Mouse (Mus musculus): Measurements from ENCODE around the gene Katnb1. TPM values are rescaled to one million over a fixed set of nuclear protein-coding genes. Genes with fewer than 3 reads are reported as not detected.
A peak's percentile ranks its signal among the peaks of the same experiment; 100 is the strongest.

Gene Katnb1
- polyA plus RNA-seq, 1 experiment: 17.7 TPM

- 85% methylated on average over 10 of the region's 10 CpGs for WGBS
These were observed 3.9 kb downstream of the Katnb1 start for GRCm38 (mm10) chr8:95084744-95085431.

DNA sequence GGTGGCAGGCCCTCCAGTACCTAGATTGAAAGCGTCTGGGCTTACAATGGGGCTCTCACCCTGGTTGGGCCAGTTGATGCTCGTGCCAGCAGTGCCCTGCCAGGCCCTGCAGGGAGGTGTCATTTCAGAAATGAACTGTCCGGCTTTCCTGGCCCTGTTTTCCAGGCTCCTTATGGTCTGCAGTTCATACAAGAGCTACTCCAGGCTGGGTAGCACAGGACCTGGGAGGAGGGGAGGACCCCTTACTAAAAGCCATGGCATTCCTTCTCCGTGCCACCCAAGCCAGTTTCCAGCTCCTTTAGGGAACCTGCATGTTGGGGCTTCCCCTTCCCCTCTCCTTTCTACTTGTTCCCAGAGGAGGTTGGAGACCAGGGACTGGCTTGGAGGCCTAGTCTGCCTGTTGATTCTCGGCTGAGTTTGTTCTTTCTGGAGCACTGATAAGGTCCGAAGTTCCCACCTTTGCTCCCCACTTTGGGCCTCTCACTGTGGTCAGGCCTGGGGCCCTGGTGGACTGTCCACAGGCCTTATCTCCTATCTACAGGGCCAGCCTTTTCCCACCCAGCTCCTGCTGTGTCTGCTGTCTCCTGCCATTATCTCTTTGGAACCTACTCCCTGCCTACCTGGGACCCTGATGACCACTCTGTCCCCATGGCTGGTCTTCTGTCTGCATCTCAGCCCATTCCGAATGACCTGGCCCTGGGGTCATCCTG lies 4.6 kb downstream of the Katnb1 start:
- Histone ChIP-seq H3K4me1 (ENCODE audit: control insufficient read depth, insufficient read depth, insufficient read length, low read length) (0 out of 2 replicates have a peak, but pooled peaks cover 2% of the 10 kb centered on the region), H3K36me3 (ENCODE audit: control insufficient read depth, insufficient read depth, low read length) (0 out of 2 replicates have a peak, but pooled peaks cover 2% of the 10 kb centered on the region), H3K4me3 (ENCODE audit: low read depth, low read length) (no peak overlapping the region), H3K27me3 (ENCODE audit: control insufficient read depth, insufficient read depth, low read length) (no peaks in the 10 kb centered on the region), H3K27ac (ENCODE audit: insufficient read depth, low read depth, low read length) (no peak overlapping the region)
- WGBS: 70% methylated on average over 7 of the region's 7 CpGs
- TF ChIP-seq CTCF (IDR thresholded peaks at IDR 0.05; ENCODE audit: extremely low read depth, insufficient read length, insufficient replicate concordance, low read depth, low read length): no peak

More at GRCm38 (mm10) chr8:95084744-95085431, 3.9 kb downstream of the Katnb1 start:
- no peak overlapping the region for H3K27ac ChIP-seq (ENCODE audit: insufficient read depth, low read depth, low read length)
- 0 out of 2 replicates have a peak, but pooled peaks cover 2% of the 10 kb centered on the region for H3K36me3 ChIP-seq (ENCODE audit: control insufficient read depth, insufficient read depth, low read length)
- TF ChIP-seq POLR2A (IDR thresholded peaks at IDR 0.05; ENCODE audit: low read depth, low read length) (no peak), CTCF (IDR thresholded peaks at IDR 0.05; ENCODE audit: extremely low read depth, insufficient read length, insufficient replicate concordance, low read depth, low read length) (no peak)
- no peaks in the 10 kb centered on the region for H3K27me3 ChIP-seq (ENCODE audit: control insufficient read depth, insufficient read depth, low read length)
- 0 out of 2 replicates have a peak, but pooled peaks cover 2% of the 10 kb centered on the region for H3K4me1 ChIP-seq (ENCODE audit: control insufficient read depth, insufficient read depth, insufficient read length, low read length)
- H3K4me3 ChIP-seq (ENCODE audit: low read depth, low read length): no peak overlapping the region

GRCm38 (mm10) chr8:95093574-95093973 lies 12.6 kb downstream of the Katnb1 start:
- Histone ChIP-seq H3K4me3 (ENCODE audit: low read depth, low read length) (no peak overlapping the region), H3K4me1 (ENCODE audit: control insufficient read depth, insufficient read depth, insufficient read length, low read length) (no peaks in the 10 kb centered on the region), H3K27ac (ENCODE audit: insufficient read depth, low read depth, low read length) (no peak overlapping the region), H3K36me3 (ENCODE audit: control insufficient read depth, insufficient read depth, low read length) (peaks cover 7% of the 10 kb centered on the region; the same call in 1 of the 2 replicates), H3K27me3 (ENCODE audit: control insufficient read depth, insufficient read depth, low read length) (no peaks in the 10 kb centered on the region)
- TF ChIP-seq POLR2A (IDR thresholded peaks at IDR 0.05; ENCODE audit: low read depth, low read length): no peak
- TF ChIP-seq CTCF (IDR thresholded peaks at IDR 0.05; ENCODE audit: extremely low read depth, insufficient read length, insufficient replicate concordance, low read depth, low read length): no peak
- WGBS: 71% methylated on average over 4 of the region's 4 CpGs

GRCm38 (mm10) chr8:95099009-95099408 lies 18.0 kb downstream of the Katnb1 start:
- Histone ChIP-seq H3K4me3 (ENCODE audit: low read depth, low read length) (no peak overlapping the region), H3K4me1 (ENCODE audit: control insufficient read depth, insufficient read depth, insufficient read length, low read length) (no peaks in the 10 kb centered on the region), H3K27me3 (ENCODE audit: control insufficient read depth, insufficient read depth, low read length) (no peaks in the 10 kb centered on the region), H3K27ac (ENCODE audit: insufficient read depth, low read depth, low read length) (no peak overlapping the region), H3K36me3 (ENCODE audit: control insufficient read depth, insufficient read depth, low read length) (peaks cover 27% of the 10 kb centered on the region)
- WGBS: 17% methylated on average over 5 of the region's 5 CpGs
- TF ChIP-seq POLR2A (IDR thresholded peaks at IDR 0.05; ENCODE audit: low read depth, low read length) (no peak), CTCF (IDR thresholded peaks at IDR 0.05; ENCODE audit: extremely low read depth, insufficient read length, insufficient replicate concordance, low read depth, low read length) (peak; percentile 88)

DNA sequence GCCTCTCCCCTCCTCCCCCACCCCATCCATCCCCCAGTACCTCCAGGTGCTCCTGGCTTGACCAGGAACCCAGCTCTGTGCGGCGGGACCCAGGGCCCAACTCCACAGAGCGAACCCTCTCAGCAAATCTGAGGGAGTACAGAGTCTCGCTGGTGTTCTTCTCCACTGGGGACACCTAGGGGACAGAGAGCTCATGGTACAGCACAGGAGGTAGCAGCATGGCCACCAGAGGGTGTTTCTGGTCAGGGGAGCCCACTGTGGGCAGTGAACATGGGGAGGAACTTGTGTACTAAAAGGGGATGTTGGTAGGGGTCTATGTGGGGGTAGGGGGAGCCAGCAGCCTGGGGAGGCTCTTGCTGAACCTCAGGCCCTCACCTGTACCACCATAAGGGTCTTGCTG lies 21.0 kb downstream of the Katnb1 start:
- H3K27ac ChIP-seq (ENCODE audit: insufficient read depth, low read depth, low read length): no peak overlapping the region
- no peaks in the 10 kb centered on the region for H3K27me3 ChIP-seq (ENCODE audit: control insufficient read depth, insufficient read depth, low read length)
- peaks cover 37% of the 10 kb centered on the region for H3K36me3 ChIP-seq (ENCODE audit: control insufficient read depth, insufficient read depth, low read length)
- 80% methylated on average over 4 of the region's 4 CpGs for WGBS
- no peak for TF ChIP-seq CTCF (IDR thresholded peaks at IDR 0.05; ENCODE audit: extremely low read depth, insufficient read length, insufficient replicate concordance, low read depth, low read length)
- no peak for TF ChIP-seq POLR2A (IDR thresholded peaks at IDR 0.05; ENCODE audit: low read depth, low read length)
- H3K4me1 ChIP-seq (ENCODE audit: control insufficient read depth, insufficient read depth, insufficient read length, low read length): no peaks in the 10 kb centered on the region
- H3K4me3 ChIP-seq (ENCODE audit: low read depth, low read length): no peak overlapping the region

- Histone ChIP-seq H3K36me3 (ENCODE audit: control insufficient read depth, insufficient read depth, low read length) (peaks cover 23% of the 10 kb centered on the region; the same call in 1 of the 2 replicates), H3K4me1 (ENCODE audit: control insufficient read depth, insufficient read depth, insufficient read length, low read length) (no peaks in the 10 kb centered on the region), H3K4me3 (ENCODE audit: low read depth, low read length) (no peak overlapping the region), H3K27me3 (ENCODE audit: control insufficient read depth, insufficient read depth, low read length) (no peaks in the 10 kb centered on the region), H3K27ac (ENCODE audit: insufficient read depth, low read depth, low read length) (no peak overlapping the region)
- TF ChIP-seq CTCF (IDR thresholded peaks at IDR 0.05; ENCODE audit: extremely low read depth, insufficient read length, insufficient replicate concordance, low read depth, low read length) (no peak), POLR2A (IDR thresholded peaks at IDR 0.05; ENCODE audit: low read depth, low read length) (no peak)
- 81% methylated on average over 13 of the region's 13 CpGs for WGBS
These were observed 26.3 kb downstream of the Katnb1 start for GRCm38 (mm10) chr8:95107306-95107705.

- Histone ChIP-seq H3K27me3 (ENCODE audit: control insufficient read depth, insufficient read depth, low read length) (no peaks in the 10 kb centered on the region), H3K36me3 (ENCODE audit: control insufficient read depth, insufficient read depth, low read length) (0 out of 2 replicates have a peak, but pooled peaks cover 2% of the 10 kb centered on the region), H3K4me1 (ENCODE audit: control insufficient read depth, insufficient read depth, insufficient read length, low read length) (no peaks in the 10 kb centered on the region), H3K4me3 (ENCODE audit: low read depth, low read length) (no peak overlapping the region), H3K27ac (ENCODE audit: insufficient read depth, low read depth, low read length) (no peak overlapping the region)
- TF ChIP-seq CTCF (IDR thresholded peaks at IDR 0.05; ENCODE audit: extremely low read depth, insufficient read length, insufficient replicate concordance, low read depth, low read length): no peak
- no peak for TF ChIP-seq POLR2A (IDR thresholded peaks at IDR 0.05; ENCODE audit: low read depth, low read length)
- WGBS: 53% methylated on average over 3 of the region's 3 CpGs
These were observed 31.6 kb downstream of the Katnb1 start for GRCm38 (mm10) chr8:95112594-95112993.

Measured in small intestine, adult 2 months (tissue).